Mouse (Mus musculus) liver, postnatal 0 days (tissue): Measurements from ENCODE around the gene Hivep3.

Experiments used
- CTCF ChIP-seq: sonication (generic); IDR thresholded peaks from 2 replicates; pipeline ENCODE4 v1.5.1; 2016; ENCODE audit warnings: antibody characterized with exemption, low read depth
- EP300 ChIP-seq: IDR thresholded peaks from 2 replicates; pipeline ENCODE4 v1.6.1; 2016; ENCODE audit warnings: antibody characterized with exemption, low read depth, mild to moderate bottlenecking

DNA sequence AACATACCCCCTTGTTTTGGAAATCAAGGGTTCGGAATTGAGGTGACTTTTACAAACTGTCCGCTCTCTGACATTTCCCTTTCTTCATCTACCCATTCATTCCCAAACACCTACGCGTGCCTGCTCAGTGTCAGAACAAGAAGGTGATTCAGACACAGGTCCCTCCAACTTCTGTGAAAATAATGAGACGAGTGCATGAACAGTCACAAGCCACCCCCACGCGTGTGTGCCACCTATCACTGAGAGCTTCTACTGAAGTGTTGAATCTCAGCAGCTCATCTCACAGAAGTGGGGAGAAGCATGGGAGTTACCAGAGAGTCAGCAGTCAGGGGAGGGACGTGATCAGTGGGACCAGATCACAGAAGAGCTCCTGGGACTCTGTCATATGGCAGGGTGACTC, 343.7 kb downstream of the Hivep3 start:
- TF ChIP-seq CTCF (no peak), EP300 (no peak)
